Mouse (Mus musculus) hindbrain, embryonic 15.5 days (tissue): ENCODE measurements around the gene Ankrd44. TPM values are rescaled to one million over a fixed set of nuclear protein-coding genes. Genes with fewer than 3 reads are reported as not detected.
A peak's percentile ranks its signal among the peaks of the same experiment; 100 is the strongest.

ENCODE experiments used
- ATAC-seq: fragments of 200-750 bp; cut with Nextera tagmentation; 2 replicates; pipeline ENCODE4 v1.8.0; 2017; ENCODE audit warnings: low read depth, moderate number of reproducible peaks, moderate TSS enrichment; ENCODE audit not compliant: low FRiP score
- H3K27ac ChIP-seq: fragments of 300-500 bp; sonication (generic); replicated peaks from 2 replicates; pipeline ENCODE4 v1.5.1; 2015; ENCODE audit warnings: mild to moderate bottlenecking, inconsistent platforms
- H3K27me3 ChIP-seq: fragments of 300-500 bp; sonication (generic); 2 replicates; pipeline ENCODE4 v1.6.1; 2015; ENCODE audit warnings: control low read depth, inconsistent platforms
- H3K36me3 ChIP-seq: fragments of 300-500 bp; sonication (generic); 2 replicates; pipeline ENCODE4 v1.6.1; 2015; ENCODE audit warnings: control low read depth, inconsistent platforms
- H3K4me1 ChIP-seq: fragments of 300-500 bp; sonication (generic); replicated peaks from 2 replicates; pipeline ENCODE4 v1.6.1; 2015; ENCODE audit warnings: control low read depth, inconsistent platforms
- H3K4me2 ChIP-seq: fragments of 300-500 bp; sonication (generic); 2 replicates; pipeline ENCODE4 v1.6.1; 2015; ENCODE audit warnings: moderate library complexity, mild to moderate bottlenecking, inconsistent platforms
- H3K4me3 ChIP-seq: fragments of 300-500 bp; sonication (generic); 2 replicates; pipeline ENCODE4 v1.5.1; 2015; ENCODE audit warnings: mild to moderate bottlenecking, inconsistent platforms
- H3K9ac ChIP-seq: fragments of 300-500 bp; sonication (generic); 2 replicates; pipeline ENCODE4 v1.6.1; 2015; ENCODE audit warnings: inconsistent platforms
- H3K9me3 ChIP-seq: fragments of 300-500 bp; sonication (generic); 2 replicates; pipeline ENCODE4 v1.6.1; 2016; ENCODE audit warnings: control low read depth, inconsistent platforms
- WGBS: fragments of 180-500 bp; shearing (Covaris S2); methylation state at CpG from one replicate; pipeline ENCODE4 v1.1.7; 2015; 5-methylcytosine and 5-hydroxymethylcytosine counted together
- polyA plus RNA-seq: library from polyadenylated mRNA; unstranded; fragments of >200 nt; fragmentation: Nextera tagmentation; extraction: Ambion mirVana; gene quantifications from 2 replicates; pipeline ENCODE4 v1.2.1, GENCODE M21; 2015

Ankrd44 gene
- polyA plus RNA-seq, 1 experiment from 2014 or later: 21.1 TPM

DNA sequence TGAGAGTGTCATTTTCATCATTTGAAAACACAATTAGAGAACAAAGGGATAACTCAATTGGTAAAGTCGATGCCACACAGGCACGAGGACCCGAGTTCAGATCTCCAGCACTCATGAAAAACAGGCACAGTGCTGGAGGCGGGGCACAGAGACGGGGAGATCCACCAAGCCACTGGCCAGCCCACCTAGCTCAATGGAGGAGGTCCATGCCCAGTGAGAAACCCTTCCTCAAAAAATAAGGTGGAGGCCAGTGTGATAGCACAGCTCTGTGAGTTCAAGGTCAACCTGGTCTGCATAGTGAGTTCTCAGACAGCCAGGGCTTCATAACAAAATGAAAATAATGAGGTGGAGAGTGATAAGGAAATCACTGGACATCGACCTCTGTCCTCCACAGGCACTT lies 93.0 kb downstream of the Ankrd44 start:
- peak; percentile 33; the same call in 1 of the 2 replicates for ATAC-seq
- no peak overlapping the region for H3K27ac ChIP-seq
- 88% methylated on average over 6 of the region's 6 CpGs for WGBS

DNA sequence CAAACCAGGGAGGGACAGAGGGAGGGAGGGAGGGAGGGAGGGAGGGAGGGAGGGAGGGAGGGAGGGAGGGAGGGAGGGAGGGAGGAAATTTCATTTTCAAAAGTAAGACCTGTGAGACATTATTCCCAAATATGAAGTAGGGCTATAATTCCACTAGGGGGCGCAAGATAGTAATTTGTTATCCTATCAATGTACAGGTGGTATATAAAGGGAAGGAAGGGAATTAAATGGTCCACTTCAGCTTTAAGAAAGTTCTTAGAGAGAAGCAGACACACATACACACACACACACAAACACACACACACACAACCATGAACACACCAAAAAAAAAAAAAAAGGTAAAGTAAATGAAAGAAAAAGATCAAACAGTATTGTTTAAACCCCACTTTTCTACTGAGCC lies 93.4 kb downstream of the Ankrd44 start:
- 0% methylated on average over 1 of the region's 1 CpGs for WGBS
- H3K27me3 ChIP-seq: no peaks in the 10 kb centered on the region
- H3K9ac ChIP-seq: no peak overlapping the region
- no peak overlapping the region for H3K4me2 ChIP-seq
- no peak overlapping the region for H3K4me3 ChIP-seq
- ATAC-seq: 0 out of 2 replicates have a peak, but pooled peaks have one; percentile 29
- H3K27ac ChIP-seq: no peak overlapping the region
- H3K4me1 ChIP-seq: no peaks in the 10 kb centered on the region
- no peaks in the 10 kb centered on the region for H3K9me3 ChIP-seq
- no peaks in the 10 kb centered on the region for H3K36me3 ChIP-seq

More for the DNA sequence above, 93.0 kb downstream of the Ankrd44 start:
- Histone ChIP-seq H3K9ac (no peak overlapping the region), H3K9me3 (no peaks in the 10 kb centered on the region), H3K36me3 (no peaks in the 10 kb centered on the region), H3K27me3 (no peaks in the 10 kb centered on the region), H3K4me1 (no peaks in the 10 kb centered on the region), H3K4me3 (no peak overlapping the region), H3K4me2 (no peak overlapping the region)

DNA sequence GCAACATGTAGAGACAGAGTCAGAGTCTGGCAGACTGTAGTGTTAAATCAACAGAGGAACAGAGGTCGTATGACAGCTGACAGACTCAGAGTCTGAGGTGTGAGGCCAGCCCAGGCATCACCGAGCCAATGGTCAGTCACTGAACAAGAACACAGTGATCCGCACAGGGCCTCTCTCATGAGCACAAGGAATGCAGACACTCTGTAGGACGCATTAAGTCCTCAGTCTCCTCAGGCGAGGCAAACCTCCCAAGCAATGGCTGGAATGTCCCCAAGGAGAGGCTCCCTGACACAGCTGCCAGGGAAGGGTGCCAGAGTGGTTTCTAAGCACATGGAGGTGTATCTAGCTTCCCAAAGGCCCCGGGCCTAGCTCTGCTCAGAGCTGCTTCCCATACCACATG lies 96.0 kb downstream of the Ankrd44 start:
- H3K27ac ChIP-seq: no peak overlapping the region
- 70% methylated on average over 6 of the region's 6 CpGs for WGBS
- ATAC-seq: no peak

DNA sequence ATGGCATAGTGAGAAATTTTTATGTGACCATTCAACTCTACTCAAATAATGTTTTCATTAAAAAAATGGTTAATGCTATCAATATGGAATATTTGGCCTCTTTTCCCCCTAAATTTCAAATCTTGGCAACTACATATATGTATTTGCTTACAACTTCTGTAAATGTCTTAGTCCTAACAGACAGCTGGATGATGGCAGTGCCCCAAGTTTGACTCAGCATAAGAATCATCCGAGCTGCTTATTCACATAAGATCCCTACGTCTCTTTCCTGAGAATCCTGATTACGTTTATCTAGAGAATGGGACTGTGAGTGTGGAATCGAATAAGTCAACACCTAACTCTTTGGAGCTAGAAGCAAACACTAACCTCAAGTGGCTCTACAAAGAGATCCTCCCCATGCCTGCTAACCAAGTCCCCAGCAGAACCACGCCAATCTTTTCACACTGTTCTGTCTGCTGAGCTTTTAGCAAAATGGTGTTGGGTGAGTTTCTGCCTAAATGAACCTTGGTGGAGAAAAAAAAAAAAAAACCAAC lies 96.4 kb downstream of the Ankrd44 start:
- 96% methylated on average over 5 of the region's 5 CpGs for WGBS
- no peak overlapping the region for H3K4me3 ChIP-seq
- ATAC-seq: no peak

More for the DNA sequence above, 96.0 kb downstream of the Ankrd44 start:
- Histone ChIP-seq H3K9me3 (no peaks in the 10 kb centered on the region), H3K27me3 (no peaks in the 10 kb centered on the region), H3K9ac (no peak overlapping the region), H3K4me2 (no peak overlapping the region), H3K4me1 (no peaks in the 10 kb centered on the region), H3K36me3 (no peaks in the 10 kb centered on the region), H3K4me3 (no peak overlapping the region)

DNA sequence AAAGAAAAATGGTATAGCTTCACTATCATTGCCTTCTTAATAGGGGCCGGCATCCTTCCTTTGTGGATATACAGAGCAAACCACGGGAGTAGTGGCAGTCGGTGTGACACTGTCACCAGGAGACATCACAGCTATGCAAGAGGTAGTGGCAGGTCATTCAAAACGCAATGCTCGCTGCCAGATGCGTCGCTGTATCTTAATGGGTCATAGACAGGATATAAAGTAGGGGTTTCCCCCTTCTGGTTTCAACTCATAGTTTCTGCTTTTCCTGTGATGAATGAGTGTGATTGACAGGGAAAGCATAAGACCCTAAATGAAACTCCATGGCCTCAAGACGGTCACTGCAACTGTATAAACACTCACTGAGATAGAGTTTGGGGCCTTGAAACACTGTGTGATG lies 98.4 kb downstream of the Ankrd44 start:
- H3K4me2 ChIP-seq: no peak overlapping the region

More for the DNA sequence above, 96.4 kb downstream of the Ankrd44 start:
- H3K4me1 ChIP-seq: no peaks in the 10 kb centered on the region
- H3K9ac ChIP-seq: no peak overlapping the region
- H3K36me3 ChIP-seq: no peaks in the 10 kb centered on the region
- no peaks in the 10 kb centered on the region for H3K9me3 ChIP-seq
- no peak overlapping the region for H3K4me2 ChIP-seq
- H3K27ac ChIP-seq: no peak overlapping the region
- no peaks in the 10 kb centered on the region for H3K27me3 ChIP-seq

DNA sequence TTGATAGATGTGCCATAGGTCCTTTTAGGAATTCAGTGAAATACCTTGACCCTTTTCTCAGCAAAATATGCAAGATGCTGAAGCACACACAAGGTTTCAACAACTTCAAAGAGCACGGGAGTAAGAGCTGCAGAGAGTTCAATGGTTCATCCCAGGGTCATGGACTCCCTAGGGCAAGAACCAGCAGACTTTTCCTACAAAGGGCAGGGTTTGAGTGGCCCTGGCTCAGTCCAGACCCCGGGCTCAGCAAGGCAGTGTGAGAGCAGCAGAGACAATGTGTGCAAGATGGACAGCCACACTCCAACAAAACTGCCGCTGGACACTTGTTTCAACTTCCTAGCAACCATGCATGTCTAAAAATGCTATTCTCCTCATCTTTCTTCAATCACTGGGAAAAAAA lies 98.8 kb downstream of the Ankrd44 start:
- Histone ChIP-seq H3K9ac (no peak overlapping the region), H3K4me2 (no peak overlapping the region), H3K27ac (no peak overlapping the region), H3K4me1 (no peaks in the 10 kb centered on the region), H3K9me3 (no peaks in the 10 kb centered on the region), H3K4me3 (no peak overlapping the region), H3K36me3 (no peaks in the 10 kb centered on the region), H3K27me3 (no peaks in the 10 kb centered on the region)
- WGBS: 51% methylated on average over 3 of the region's 3 CpGs
- no peak for ATAC-seq

More for the DNA sequence above, 98.4 kb downstream of the Ankrd44 start:
- H3K9me3 ChIP-seq: no peaks in the 10 kb centered on the region
- no peak overlapping the region for H3K4me3 ChIP-seq
- H3K9ac ChIP-seq: no peak overlapping the region
- H3K27me3 ChIP-seq: no peaks in the 10 kb centered on the region
- no peak for ATAC-seq
- WGBS: 69% methylated on average over 8 of the region's 8 CpGs
- no peak overlapping the region for H3K27ac ChIP-seq
- H3K4me1 ChIP-seq: no peaks in the 10 kb centered on the region
- H3K36me3 ChIP-seq: no peaks in the 10 kb centered on the region

DNA sequence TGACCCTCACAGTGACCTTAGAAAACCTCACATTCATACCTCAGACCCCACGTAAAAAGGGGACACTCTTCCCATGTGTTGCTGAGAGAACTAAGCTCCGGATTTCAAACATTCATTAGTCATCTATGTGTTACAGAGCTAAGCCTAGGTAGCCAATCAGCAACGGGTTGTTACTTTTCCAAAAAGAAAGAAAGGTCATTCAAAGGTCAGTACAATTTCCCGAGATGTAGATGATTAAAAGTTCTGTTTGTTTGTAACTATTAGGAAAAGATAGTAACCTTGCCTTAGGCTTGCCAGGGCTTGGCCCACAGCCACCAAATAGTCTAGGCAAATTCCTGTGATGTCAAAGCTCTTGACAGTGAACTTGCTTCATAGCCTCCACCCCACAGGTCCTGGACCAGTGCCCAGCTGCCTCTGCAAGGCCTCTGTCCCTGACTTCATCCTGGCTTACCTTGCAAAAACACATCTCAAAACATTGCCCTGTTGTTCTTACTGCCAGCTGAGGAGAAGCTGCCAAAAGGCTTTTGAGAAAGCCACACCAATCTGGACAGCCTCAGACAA lies 99.7 kb downstream of the Ankrd44 start:
- Histone ChIP-seq H3K27ac (no peak overlapping the region), H3K9me3 (no peaks in the 10 kb centered on the region), H3K4me3 (no peak overlapping the region), H3K4me2 (no peak overlapping the region), H3K27me3 (no peaks in the 10 kb centered on the region), H3K36me3 (no peaks in the 10 kb centered on the region), H3K4me1 (no peaks in the 10 kb centered on the region), H3K9ac (no peak overlapping the region)
- no peak for ATAC-seq
- WGBS: 64% methylated on average over 4 of the region's 4 CpGs

DNA sequence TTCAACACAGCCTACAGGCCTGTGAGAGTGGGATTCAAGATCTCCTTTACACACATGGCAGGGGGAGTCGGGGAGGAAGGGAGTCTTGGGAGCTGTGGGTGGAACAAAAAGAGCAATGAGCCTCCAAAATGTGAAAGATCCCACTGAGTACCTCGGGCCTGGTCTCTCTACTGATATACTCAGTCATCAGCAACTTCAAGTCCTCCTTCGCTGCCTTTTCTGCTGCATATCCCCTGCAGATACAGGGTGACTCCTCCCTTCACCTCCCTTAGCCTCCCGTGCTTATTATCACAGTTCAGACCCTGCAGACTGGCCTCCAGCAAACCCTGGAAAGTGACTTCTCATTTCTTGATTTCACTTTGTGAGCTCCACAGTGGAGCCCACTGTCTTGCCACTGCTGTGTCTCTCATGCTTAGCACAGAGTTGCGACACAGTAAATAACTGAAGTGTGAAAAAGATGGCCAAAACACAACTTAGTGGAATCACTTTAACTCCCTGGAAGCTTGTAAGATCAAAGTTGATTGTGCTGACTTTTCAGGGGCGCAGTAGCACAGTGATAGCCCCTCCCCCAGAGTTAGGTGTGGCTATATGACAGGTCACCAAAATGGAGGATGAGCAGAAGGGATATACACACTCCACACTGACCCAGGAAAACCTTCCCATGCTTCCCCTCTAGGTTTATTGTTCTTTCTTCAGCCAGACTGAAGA lies 100.3 kb downstream of the Ankrd44 start:
- H3K27me3 ChIP-seq: no peaks in the 10 kb centered on the region
- no peaks in the 10 kb centered on the region for H3K4me1 ChIP-seq
- no peak overlapping the region for H3K4me3 ChIP-seq
- H3K9me3 ChIP-seq: no peaks in the 10 kb centered on the region
- H3K36me3 ChIP-seq: no peaks in the 10 kb centered on the region
- no peak for ATAC-seq
- WGBS: 75% methylated on average over 6 of the region's 6 CpGs
- no peak overlapping the region for H3K4me2 ChIP-seq
- no peak overlapping the region for H3K27ac ChIP-seq
- no peak overlapping the region for H3K9ac ChIP-seq

DNA sequence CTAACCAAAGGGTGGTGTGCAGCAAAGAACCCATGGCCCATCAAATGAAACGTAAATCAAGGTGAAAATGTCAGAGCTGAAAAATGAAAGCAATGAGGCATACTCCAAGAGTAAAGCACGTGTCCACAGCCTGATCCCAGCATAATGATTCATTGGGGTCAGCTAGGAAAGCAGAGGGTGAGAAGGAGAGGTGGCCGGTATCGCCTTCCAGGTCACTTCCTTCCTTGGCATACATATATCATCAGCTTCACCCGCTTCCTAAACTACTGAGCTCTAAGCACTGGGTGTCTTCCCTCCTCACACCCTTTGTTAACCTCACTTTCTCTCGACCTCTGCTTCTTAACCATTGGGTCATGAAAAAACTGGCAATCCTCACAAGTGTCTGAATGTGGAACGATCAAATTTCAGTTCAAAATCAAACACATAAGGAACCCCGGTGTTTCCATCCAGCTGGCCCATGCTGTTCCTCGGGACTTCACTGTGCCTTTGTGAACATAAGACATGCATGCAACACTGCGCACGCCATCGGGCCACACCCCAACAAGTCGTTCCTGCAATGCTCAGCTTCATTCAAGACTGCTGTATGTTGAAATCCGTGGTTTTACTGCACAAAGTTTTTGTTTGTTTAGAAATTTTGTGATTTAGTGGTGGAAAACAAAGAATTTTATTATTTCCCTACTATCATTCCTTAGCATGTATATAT lies 101.9 kb downstream of the Ankrd44 start:
- no peaks in the 10 kb centered on the region for H3K36me3 ChIP-seq
- H3K27me3 ChIP-seq: no peaks in the 10 kb centered on the region
- ATAC-seq: no peak
- no peaks in the 10 kb centered on the region for H3K9me3 ChIP-seq
- no peak overlapping the region for H3K4me2 ChIP-seq
- no peak overlapping the region for H3K4me3 ChIP-seq
- H3K27ac ChIP-seq: no peak overlapping the region
- no peaks in the 10 kb centered on the region for H3K4me1 ChIP-seq
- H3K9ac ChIP-seq: no peak overlapping the region
- WGBS: 71% methylated on average over 14 of the region's 14 CpGs

DNA sequence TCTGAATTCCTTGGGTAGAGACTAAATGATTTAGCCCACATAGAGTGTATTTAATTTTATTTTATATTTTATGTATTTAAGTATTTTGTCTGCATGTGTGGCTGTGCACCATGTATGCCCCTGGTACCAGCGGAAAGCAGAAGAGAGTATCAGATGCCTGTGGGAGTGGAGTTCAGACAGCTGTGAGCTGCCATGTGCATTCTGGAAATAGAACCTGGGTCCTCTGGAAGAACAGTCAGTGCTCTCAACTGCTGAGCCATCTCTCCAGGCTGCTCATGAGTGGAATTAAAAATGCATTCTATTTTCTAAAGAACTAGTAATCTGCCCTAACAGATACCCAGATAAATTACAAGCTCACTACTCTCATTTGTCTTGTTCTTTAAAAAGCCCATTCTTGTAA lies 104.4 kb downstream of the Ankrd44 start:
- ATAC-seq: no peak
- 90% methylated on average over 1 of the region's 1 CpGs for WGBS
- H3K9me3 ChIP-seq: no peaks in the 10 kb centered on the region

DNA sequence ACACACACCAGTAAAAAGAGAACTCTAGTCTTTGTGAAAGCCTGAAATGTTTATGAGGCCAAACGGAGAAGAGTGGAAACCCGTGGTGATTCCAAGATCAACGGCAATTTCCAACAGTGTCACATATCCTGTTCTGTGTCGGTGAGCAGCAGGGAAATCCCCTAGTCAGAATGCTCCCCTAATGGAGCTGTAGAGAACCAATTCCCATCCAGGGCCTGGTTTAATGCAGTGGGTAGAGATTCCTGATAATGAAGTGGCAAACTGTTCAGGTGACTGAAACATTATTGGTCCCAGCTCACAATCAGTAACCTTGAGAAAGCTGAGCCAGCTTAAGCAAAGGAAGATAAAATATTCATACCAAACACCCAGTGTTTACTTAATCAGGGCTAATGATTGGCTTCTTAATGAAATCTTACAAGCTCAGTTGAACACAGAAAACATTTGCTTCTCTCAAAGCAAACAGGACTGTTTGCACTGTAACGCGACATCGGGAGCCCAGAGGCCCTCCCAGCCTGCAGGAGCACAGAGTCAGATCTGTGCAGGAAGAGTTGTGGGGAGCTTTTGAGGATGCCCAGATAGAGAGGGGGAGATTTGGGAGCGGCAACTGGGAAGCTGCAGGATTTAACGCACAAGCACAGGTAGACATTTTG lies 110.9 kb downstream of the Ankrd44 start:
- peak; percentile 54; the same call in 1 of the 2 replicates for ATAC-seq
- Histone ChIP-seq H3K9me3 (no peaks in the 10 kb centered on the region), H3K4me3 (no peak overlapping the region), H3K9ac (no peak overlapping the region), H3K27ac (peak overlapping the region; percentile 23), H3K27me3 (no peaks in the 10 kb centered on the region), H3K36me3 (no peaks in the 10 kb centered on the region), H3K4me2 (no peak overlapping the region), H3K4me1 (no peaks in the 10 kb centered on the region)
- 62% methylated on average over 9 of the region's 9 CpGs for WGBS

More for the DNA sequence above, 104.4 kb downstream of the Ankrd44 start:
- no peak overlapping the region for H3K4me2 ChIP-seq
- no peak overlapping the region for H3K27ac ChIP-seq
- H3K36me3 ChIP-seq: no peaks in the 10 kb centered on the region
- no peaks in the 10 kb centered on the region for H3K27me3 ChIP-seq
- no peaks in the 10 kb centered on the region for H3K4me1 ChIP-seq
- H3K9ac ChIP-seq: no peak overlapping the region
- no peak overlapping the region for H3K4me3 ChIP-seq
